Mouse (Mus musculus) telencephalon, adult 2 months (tissue): ENCODE measurements around the gene Tmcc3.
"Not testable (repeated sequence)": the region's sequence is repeated elsewhere in the genome, so short reads cannot be mapped to it uniquely, and the experiment has no call there.

Experiments used
- DNase-seq: peaks from one replicate; pipeline ENCODE4 v3.0.0-alpha.2; 2011; ENCODE audit warnings: low read depth, low spot score

Gene Tmcc3

DNA sequence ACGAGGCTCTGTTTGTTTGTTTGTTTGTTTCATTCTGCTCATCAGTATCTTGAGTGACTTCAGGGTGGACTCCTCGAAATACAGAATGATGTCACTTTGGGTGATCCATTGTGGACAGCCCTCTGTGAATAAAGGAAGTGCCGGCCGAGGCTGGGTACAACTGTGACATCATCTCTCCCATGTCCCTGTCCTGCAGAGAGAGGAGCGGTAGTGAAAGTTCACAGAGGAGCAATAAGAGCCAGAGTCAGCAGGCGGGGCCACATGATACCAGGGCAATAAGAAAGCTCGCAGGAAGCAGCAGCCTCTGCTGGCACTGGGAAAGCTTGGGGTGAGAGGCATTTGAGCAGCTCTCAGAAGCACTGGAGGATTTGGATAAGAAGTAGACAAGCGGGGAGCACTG, 264.2 kb downstream of the Tmcc3 start:
- no peak for DNase-seq

DNA sequence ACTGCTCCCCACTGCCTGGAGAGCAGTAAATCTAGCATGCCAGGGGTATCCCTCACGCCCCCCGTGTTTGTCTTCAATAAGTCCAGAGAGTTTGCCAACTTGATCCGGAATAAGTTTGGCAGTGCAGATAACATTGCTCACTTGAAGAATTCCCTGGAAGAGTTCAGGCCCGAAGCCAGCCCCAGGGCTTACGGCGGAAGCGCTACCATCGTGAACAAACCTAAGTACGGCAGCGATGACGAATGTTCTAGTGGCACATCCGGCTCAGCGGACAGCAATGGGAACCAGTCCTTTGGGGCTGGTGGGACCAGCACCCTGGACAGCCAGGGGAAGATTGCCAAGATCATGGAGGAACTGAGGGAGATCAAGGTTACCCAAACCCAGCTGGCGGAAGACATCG, 267.1 kb downstream of the Tmcc3 start:
- DNase-seq = no peak

DNA sequence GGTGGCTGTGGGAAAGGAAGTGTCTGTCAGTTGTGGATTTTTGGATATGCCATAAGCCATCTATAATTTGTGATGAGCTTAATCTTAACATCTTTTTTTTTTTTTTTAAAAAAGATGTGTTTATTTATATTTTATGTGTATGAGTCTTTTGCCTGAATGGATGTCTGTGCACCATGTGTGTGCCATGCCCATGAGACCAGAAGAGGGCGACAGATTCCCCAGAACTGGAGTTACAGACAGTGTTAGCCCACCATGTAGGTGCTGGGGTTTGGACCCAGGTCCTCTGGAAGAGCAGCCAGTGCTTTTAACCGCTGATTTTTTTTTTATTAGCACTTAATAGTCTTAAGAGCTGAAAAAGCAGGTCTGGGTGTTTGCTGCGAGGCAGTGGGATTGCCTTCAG, 269.6 kb downstream of the Tmcc3 start:
- DNase-seq = no peak

DNA sequence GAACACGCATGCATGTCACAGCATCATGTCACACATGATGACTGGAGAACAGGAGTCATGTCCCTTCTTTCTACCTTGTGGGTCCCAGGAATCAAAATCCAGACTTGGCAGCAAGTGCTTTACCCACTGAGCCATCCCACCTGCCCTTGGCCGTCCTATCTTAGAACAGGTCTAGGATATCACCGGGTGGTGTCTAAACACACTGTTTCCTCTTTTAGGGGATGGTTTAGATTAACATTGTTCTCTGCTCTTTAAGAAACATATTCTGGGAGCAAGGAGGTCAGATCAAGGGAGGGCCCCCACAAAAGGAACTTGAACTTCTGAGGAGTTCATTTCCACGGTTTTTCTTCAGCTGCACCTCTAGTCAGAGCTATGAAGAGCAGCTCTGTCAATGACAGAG, 272.0 kb downstream of the Tmcc3 start:
- no peak for DNase-seq

DNA sequence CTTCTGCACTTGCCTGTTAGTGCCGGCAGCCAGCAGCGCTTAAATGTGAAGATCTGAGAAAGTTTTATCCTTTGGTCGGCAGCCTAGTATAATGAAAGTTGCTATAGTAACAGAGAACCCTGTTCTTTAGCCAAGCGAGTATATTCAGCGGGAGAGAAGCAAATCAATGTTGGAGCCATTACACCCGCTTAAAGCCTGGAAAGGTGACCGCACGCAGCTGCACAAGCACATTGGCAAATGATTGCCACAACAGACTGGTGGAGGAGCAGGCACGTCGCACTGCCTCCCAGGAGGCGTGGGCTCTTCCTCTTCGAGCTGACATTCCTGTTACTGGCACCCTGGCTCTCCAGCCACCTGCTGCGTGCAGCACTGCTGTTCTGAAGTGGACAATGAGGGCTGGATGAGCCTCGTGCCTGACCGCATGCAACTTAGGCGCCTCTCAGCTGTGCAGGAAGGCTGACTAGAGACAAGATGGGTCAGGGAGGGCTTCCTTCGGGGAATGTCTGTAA, 273.2 kb downstream of the Tmcc3 start:
- peak; percentile 45 for DNase-seq

DNA sequence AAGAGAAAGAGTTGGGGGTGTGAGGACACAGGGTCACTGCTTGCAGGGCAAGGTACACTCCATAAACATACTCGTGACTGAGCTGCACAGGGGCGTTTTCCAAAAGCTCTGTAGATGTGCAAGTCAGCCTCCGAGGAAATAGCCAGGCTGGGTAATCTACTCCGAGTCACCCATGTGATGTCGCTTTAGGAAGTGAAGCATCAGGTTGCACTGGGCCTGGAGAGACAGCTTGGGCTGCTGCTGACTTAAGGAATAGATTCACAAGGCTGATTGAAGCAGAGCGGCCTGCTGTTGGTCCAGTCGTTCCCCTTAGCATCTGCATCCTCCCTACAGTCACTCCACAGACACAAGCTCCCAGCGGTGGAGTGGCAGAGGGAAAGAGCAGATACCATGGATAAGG, 274.1 kb downstream of the Tmcc3 start:
- DNase-seq = no peak

DNA sequence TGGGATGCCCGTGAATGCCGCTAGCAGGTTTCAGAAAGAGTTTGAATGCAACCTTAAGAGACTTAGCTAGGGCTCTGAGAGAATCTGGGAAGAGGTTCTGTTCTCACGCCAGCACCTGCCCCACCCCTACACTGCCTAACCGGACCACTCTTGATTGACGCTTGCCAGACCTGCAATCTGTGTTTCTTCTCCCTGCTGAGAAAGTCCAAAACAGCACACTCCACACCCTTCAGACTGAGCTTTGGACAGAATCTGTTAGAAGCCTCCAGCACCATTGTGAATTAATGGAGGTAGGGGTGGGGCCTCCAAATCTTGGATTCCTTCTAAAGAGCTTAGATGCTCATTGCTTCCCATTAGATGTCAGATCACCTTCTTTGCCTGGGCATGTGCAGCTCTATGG, 277.2 kb downstream of the Tmcc3 start:
- DNase-seq = no peak

DNA sequence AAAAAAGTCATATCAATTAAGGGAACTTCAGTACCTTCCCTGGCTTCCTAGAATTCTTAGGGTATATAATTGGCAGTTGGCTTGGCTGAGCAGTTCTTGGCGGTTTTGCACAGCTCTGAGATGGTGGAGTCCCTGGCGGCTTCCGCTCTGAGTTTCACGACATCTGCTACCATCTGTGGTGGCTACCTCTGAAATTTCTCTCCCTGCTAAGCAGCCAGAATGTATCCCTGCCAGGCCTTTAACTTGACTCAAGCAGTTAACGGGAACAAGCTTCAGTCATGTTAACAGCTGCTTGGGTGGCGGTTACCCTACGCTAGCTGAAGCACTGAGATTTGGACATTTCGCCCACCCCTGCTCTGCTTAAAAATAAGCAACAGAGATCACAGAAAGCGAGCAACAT, 284.0 kb downstream of the Tmcc3 start:
- DNase-seq = peak; percentile 89

DNA sequence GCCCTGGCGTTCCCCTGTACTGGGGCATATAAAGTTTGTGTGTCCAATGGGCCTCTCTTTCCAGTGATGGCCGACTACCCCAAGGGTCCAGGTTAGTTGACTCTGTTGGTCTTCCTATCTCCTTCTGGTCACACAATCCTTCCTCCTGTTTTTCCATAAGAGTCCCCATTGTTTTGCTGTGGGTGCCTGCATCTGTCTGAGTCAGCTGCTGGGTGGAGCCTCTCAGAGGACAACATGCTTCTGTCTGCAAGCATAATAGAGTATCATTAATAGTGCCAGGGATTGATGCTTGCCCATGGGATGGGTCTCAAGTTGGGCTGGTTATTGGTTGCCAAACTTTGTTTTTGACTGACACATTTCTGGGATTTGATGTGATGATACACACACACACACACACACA, 288.1 kb downstream of the Tmcc3 start:
- DNase-seq = not testable (repeated sequence)

DNA sequence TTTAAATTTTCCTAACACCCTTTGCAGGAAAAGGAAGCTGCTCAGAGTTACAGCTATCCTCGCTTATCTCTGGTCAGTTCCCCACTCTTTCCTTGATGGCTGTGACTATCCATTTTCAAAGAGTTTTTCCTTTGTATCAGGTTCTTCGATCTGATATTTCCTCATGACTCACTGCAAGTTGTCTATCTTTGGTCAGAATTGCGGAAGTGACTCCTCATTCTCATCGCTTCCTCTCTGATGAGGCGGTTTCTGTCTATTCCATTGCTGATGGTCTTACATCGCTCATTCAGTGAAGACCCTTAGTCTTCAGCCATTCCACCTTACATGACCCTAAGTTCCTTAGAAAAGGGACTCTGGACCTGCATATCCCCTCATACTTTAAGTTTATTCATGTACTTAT, 289.3 kb downstream of the Tmcc3 start:
- no peak for DNase-seq

DNA sequence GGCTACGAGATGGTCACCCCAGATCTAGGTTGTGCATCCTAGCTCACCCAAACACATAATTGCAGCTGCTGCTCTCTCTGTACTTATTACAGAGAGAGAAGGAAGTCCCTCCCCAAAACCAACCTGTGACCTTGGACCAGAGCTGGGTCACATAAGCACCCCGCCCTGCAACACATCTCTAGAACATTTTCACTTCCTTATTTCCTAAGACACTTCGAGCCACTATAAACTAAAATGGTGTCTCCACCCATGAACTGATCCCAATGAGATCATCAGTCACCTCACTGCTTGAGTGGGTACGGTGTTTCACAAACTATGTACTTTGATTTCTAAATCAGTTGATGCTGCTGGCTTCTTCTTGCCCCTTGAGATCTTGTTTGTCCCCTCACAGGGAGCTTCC, 293.7 kb downstream of the Tmcc3 start:
- DNase-seq = no peak

DNA sequence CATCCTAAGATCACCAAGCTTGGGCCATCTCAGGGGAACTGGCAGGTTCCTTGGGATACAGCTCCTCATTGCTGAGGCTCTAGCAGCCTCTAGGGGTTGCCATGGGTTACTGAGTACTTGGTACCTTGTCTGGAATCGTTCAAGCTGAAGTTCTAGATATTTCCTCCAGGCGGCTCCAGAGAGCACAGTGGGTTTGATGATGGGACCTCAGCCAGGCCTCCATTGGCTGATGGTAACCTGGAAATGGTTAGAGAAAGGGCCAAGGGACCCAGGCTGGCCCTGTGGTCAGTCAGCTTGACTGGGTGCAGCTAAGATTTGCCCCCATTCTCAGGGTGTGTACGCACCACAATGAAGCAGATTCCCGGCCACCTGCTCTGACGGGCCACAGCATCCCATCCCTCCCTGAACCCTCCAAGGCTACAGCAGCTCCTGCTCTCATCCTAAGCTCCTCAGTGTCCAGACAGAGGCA, 297.6 kb downstream of the Tmcc3 start:
- DNase-seq = peak; percentile 66

DNA sequence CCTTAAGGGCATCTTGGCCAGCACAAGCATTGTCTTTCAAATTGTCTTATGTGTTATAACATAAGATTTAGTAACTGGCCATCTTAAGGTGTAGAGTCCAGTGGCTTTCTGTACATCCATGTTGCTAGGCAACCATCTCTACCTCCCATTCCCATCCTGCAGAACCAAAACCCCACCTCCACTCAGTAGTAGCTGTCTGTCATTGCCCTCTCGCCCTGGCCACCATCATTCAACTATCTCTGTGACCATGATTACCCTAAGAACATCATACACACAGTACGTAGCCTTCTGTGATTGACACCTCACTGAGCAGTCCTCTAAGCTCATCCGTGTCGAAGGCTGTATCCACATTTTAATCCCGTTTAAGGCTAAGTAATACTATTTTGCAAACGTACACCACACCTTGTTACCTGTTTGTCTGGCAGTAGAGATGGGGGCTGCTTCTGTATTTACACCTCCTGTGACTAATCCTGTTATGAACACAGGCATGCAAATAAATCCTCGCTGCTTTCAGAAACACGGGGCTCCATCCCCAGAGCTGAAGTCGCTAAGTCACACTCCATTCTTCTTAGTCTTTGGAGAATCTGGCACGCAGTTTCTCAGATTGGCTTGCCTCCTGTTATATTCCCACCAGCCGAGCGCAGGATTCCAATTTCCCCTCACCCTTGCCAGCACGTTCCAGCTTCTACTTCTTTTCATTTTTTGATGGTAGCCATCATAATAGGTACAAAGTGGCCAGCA, 299.6 kb downstream of the Tmcc3 start:
- DNase-seq = no peak

DNA sequence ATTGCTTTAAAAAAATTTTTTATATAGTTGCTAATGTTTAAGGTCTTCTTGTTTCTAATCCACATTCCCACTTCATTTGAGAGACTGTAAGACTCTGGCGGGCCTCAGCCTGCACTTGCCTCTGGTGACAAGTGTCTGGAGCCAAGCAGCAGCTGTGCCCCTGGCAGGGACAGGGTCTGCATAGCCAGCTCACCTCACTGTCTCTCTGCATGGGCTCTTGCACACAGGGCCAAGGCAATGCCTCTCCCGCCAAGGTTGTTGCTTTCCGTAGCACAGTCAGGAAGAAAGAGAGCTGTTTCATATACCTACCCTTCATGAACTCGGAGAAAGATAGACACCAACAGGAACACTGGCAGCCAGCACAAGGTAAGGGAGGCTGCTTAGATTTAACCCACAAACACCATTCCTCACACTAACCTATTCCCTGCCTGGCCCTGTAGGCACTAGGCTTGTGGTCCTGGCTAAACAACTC, 300.3 kb downstream of the Tmcc3 start:
- no peak for DNase-seq

DNA sequence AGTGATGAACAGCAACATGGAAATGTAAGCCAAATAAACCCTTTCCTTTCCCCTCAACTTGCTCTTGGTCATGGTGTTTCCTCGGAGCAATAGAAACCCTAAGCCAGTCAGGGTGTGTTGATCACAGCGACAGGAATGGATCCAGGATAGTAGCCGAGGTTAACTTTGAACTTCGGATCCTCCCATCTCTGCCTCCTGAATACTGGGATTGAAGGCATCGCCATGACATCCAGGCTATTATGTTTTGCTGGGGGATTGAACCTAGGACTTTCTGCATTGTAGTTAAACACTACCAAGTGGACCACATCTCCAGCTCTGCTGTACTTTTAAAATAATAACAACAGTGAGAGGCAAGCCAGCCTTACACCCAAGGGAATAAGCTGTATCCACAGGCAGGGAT, 307.8 kb downstream of the Tmcc3 start:
- no peak for DNase-seq

DNA sequence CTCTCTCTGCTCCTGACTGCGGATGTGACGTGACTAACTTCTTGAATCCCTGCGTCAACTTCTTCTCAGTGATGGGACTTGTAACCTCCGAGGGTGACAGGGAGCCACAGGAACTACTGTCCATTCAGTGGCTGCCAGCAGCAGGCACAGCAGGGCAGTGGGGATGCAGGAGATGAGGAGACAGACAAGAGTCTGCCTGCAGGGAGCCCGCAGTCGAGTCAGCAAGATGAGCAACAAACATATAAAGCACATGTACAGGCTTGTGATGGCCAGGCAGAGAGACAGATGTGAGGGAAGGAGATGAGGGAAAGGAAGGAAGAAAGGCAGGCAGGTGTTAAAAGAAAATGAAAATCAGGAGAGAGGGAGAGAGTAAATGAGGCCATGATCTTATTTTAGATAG, 308.8 kb downstream of the Tmcc3 start:
- no peak for DNase-seq

DNA sequence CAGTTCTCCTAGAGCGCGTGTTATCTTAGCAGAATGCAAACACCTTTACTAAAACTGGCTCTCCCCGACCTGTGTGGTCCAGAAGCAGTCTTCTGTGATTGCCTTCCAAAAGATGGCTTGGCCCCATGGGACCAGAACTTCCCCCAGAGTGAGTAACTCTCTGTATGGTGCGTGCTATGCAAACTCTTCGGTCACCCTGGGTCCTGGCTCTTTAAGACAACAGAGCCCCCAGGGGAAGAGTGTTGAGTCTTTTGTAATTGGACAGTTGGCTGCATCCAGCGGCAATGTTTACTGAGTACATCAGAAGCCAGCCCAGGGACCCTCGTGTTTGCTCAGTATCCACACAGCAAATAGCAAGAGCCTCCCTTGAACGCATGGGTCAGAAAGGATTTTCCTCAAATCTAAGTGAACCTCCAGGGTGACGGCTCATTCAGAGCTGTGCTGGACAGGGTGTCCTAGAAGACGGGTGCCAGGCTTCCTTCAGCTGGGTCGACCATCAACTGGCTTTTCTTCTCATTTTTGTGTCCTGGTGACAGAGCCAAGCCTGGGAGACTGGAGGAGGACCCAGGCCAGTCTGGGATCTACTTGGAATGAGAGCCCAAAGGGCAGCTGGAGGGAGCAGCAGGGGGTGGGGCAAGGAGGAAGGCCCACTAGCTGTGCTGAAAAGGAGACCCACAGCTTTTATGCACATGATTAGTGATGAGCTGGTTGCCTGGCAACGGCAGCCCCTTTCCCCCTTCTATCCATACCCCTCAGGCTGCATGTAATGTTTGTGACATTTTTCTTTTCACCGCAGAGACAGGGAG, 309.9 kb downstream of the Tmcc3 start:
- DNase-seq = no peak

DNA sequence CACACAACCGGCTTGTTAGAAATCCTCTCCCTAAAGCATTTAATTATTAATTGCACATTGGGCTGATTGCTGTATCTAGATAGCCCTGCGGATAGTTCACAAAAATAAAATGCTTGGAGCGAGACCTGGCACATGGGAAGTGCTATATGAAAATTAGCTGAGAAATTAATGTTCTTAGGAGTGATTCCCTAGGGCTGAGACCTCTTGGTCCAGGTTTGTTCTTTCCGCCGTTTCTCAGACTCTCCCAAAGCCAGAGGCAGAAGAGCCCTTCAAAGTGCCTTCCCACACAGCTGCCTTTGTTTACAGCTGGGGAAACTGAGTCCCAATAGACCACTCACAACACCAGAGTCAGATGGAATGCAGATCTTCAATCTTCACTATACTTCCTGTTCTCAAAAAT, 310.5 kb downstream of the Tmcc3 start:
- DNase-seq = no peak

DNA sequence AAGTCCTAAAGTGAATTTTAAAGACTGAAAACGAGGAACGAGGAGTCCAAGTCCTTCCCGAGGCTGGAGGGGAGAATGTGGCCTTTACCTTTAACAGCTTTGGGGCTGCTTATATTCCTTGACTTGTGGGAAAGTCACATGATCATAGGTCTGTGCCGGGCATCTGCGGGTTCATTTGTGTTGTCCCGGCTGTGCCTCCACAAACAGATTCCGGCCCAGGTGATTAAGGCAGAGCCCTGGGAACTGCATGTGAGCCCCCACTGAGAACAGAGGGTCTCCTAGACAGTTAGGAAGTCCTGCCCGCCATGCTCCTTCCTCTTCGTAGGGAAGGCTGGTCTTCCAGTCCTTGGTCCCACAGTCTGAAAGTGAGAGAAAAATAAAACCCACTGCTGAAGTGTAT, 311.1 kb downstream of the Tmcc3 start:
- DNase-seq = no peak

DNA sequence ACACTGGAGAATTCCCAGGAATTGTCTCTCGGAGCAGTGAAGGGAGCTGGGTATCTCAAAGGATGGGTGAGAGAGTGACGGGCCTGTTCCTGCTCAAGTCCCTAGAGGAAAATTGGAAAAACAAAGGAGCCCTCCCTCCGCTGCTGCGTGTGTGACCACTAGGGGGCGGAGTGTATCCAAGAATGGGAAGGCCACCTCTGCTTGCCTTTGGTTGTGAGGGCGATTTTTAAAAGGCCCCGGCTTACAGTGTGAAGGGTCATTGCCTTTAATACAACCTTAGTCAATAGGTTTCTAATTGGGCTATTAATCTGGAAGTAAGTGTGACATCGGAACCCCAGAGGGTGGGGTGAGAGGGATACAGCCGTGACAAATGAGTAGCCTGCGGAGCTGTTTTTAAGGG, 311.9 kb downstream of the Tmcc3 start:
- DNase-seq = peak; percentile 60

DNA sequence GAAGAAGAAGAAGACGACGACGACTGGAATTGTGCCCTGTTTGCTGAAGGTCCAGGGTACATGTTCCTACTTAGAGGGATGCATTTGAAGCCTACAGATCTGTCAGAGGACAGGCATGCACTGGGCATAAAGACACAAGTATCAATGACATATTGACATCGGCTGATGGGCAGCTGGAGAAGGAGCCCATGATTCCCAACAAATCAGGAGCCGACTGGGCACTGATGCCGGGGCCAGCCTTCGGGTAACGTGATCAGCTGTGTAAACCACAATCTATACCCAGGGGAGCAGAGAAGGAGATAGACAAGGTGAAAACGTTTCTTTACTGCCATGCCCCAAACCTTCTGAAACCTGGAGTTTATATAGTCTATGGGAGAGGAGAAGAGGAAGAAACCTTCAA, 313.3 kb downstream of the Tmcc3 start:
- DNase-seq = no peak

DNA sequence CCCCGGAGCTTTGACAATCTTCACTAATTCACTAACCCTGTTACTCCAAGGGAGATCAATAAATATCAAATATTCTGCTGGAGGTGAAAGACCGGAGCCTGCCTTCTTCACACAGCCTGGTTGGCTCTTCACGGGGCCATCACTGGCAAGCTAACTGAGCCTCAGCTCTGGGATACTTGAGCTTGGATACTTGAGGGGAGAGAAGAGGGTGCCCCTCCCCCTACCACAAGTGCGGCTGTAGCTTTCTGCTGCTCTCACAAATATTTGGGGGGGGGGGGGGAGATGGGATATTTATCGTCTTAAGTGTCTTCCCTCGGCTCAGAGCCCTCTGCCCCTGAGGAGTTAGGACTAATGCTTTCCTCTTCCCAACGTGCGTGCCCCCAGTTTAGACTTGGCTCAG, 313.9 kb downstream of the Tmcc3 start:
- DNase-seq = no peak

DNA sequence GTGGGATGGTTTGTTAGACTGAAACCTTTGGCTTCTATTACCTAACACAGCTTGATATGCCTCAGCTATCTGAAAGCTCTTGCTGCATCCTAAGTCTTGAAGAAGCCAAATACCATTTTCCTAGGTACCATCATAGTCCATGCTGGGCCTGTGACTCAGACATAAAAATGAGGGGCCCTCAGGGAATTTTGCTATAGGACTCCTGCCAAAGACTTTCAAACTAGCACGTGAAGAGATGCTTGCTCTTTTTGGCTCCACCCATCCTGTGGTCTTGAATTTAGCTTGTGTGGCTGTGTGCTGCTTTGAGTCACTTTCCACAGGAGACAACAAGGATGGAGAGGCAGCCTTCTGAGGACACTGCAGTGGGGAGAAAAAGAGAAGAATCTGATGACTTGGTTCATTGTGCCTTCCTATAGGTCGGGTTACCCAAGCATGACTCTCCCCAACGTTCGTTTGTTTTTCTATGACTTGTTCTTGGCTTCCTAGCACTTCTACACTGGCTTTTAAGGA, 319.1 kb downstream of the Tmcc3 start:
- DNase-seq = no peak
